Mouse (Mus musculus): ENCODE results near the gene Ptges3l.

DNA sequence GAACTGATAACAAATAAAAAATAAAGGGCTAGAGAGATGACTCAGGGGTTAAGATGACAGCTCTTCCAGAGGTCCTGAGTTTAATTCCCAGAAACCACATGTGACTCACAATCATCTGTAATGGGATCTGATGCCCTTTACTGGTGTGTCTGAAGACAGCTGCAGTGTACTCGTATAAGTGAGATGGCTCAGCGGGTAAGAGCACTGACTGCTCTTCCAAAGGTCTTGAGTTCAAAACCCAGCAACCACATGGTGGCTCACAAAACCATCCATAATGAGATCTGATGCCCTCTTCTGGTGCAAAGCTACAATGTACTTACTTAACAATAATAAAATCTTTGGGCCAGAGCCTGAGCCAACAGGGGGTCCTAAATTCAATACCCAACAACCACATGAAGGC is 9.8 kb downstream of the Ptges3l start:
- TF ChIP-seq CTCF (IDR thresholded peaks at IDR 0.05; ENCODE audit: low read depth, low read length) = no peak
- TF ChIP-seq GATA2 (IDR thresholded peaks at IDR 0.05; ENCODE audit: borderline replicate concordance, low read depth, low read length) = no peak
- no peak for TF ChIP-seq GATA1 (IDR thresholded peaks at IDR 0.05; ENCODE audit: borderline replicate concordance, low read length)
- TF ChIP-seq POLR2AphosphoS5 (IDR thresholded peaks at IDR 0.05; ENCODE audit: insufficient replicate concordance, low read depth, low read length) = no peak

Measured in G1E (cell line).